Mouse (Mus musculus): ENCODE data around the gene Tlr5. TPM values are rescaled to one million over a fixed set of nuclear protein-coding genes. Genes with fewer than 3 reads are reported as not detected.

Tlr5 gene
- polyA plus RNA-seq, 2 experiments: 2.5 to 4.4 TPM

DNA sequence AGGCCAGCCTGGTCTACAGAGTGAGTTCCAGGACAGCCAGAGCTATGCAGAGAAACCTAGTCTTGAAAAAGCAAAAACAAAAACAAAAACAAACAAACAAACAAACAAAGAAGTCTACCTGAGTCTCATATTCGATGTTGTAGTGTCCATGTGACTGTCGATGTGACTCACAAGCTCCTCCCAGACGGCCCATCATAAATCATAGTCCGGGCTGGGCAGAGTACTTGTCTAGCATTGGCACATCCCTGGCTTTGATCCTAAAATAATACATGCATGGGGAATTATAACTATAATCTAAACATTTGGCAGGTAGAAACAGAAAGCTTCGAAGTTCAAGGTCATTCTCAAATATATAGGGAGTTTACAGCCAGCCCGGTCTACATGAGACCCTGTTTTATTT lies 28.1 kb upstream of the Tlr5 start:
- Histone ChIP-seq H3K36me3 (ENCODE audit: control insufficient read depth, insufficient read depth, low read length) (no peaks in the 10 kb centered on the region), H3K27me3 (ENCODE audit: control insufficient read depth, insufficient read depth, low read length) (no peaks in the 10 kb centered on the region), H3K4me3 (replicated peaks; ENCODE audit: low read length) (no peak overlapping the region), H3K4me1 (ENCODE audit: control insufficient read depth, insufficient read depth, low read length) (no peaks in the 10 kb centered on the region), H3K9me3 (ENCODE audit: control insufficient read depth, low read length) (no peaks in the 10 kb centered on the region), H3K27ac (replicated peaks; ENCODE audit: low read depth, low read length) (no peak overlapping the region), H3K9ac (ENCODE audit: low read depth, low read length, severe bottlenecking) (no peak overlapping the region), H3K4me2 (replicated peaks; ENCODE audit: low read depth, low read length, severe bottlenecking) (no peak overlapping the region)
- DNase-seq (ENCODE audit: low spot score) (no peak), ATAC-seq (ENCODE audit: low FRiP score, low read depth) (no peak)
- WGBS: 86% methylated on average over 6 of the region's 6 CpGs
- no peak for TF ChIP-seq POLR2A (IDR thresholded peaks at IDR 0.05; ENCODE audit: borderline replicate concordance, extremely low read depth, insufficient read depth, insufficient read length)

DNA sequence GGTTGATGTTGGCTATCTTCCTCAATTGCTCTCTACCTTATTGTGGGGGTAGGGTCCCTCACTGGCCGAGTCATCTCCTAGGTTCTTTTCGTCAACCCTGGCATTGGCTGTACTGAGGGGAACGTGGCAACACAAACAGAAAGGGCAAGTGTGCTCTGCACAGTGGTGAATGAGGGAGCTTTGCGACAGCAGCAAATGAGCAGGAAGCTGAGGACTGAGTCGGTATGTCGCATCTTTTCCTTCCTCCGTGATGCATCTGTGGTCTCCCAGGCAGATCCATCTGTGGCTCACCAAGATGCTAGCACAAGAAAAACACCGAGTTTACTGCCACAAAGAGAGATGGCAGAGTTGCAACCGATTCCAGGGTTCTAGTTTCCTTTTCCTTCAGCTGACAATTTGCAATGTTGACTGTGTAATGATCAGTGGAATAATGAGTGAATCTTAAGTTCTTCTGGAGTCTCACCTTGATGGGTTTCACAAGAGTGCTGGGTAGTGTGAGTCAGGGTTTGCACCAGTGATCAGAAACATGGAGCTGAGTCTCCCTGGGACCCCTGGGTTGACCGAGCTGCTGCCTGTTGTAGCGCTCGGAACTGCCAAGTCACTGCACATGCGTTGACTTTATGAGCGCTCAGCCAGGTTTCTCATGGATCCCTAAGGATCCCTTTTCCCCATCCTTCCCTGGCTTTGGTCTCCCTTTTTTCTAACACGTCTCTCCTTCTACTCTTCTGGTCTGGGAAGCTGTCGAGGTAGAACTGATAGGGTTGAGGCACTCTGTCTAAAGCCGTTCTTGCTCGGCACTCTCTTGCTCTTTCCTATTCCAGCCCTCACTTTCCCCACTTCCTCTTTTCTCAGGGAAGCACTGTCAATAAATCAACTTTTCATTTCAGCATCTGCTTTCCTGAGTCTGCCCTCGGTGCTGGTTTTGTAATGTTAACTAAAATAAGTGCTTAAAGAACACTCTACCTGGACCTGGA lies 26.4 kb upstream of the Tlr5 start:
- WGBS: 70% methylated on average over 19 of the region's 19 CpGs
- Histone ChIP-seq H3K9me3 (ENCODE audit: control insufficient read depth, low read length) (no peaks in the 10 kb centered on the region), H3K27ac (replicated peaks; ENCODE audit: low read depth, low read length) (no peak overlapping the region), H3K4me1 (ENCODE audit: control insufficient read depth, insufficient read depth, low read length) (no peaks in the 10 kb centered on the region), H3K27me3 (ENCODE audit: control insufficient read depth, insufficient read depth, low read length) (no peaks in the 10 kb centered on the region), H3K36me3 (ENCODE audit: control insufficient read depth, insufficient read depth, low read length) (no peaks in the 10 kb centered on the region), H3K9ac (ENCODE audit: low read depth, low read length, severe bottlenecking) (no peak overlapping the region), H3K4me3 (replicated peaks; ENCODE audit: low read length) (no peak overlapping the region), H3K4me2 (replicated peaks; ENCODE audit: low read depth, low read length, severe bottlenecking) (no peak overlapping the region)
- DNase-seq (ENCODE audit: low spot score) (no peak), ATAC-seq (ENCODE audit: low FRiP score, low read depth) (no peak)
- no peak for TF ChIP-seq POLR2A (IDR thresholded peaks at IDR 0.05; ENCODE audit: borderline replicate concordance, extremely low read depth, insufficient read depth, insufficient read length)

DNA sequence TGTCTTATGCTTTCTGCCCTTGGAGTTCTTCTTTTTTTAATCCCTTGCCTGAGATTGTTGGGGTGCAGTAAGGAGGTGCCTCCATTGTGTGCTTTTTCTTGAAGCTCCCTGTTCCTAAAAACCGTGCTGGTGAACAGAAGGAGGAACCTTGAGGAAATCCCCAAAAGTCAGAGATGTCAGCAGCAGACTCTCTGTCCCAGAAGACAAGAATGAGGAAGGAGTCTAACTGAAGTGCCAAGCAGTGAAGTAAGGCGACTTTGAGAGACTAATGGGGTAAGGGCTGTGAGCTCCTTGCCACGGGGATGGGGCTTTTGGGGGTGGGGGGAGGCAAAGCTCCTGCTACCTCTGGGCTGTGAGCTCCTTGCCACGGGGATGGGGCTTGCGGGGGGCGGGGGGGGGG lies 19.1 kb upstream of the Tlr5 start:
- no peak for DNase-seq (ENCODE audit: low spot score)
- H3K36me3 ChIP-seq (ENCODE audit: control insufficient read depth, insufficient read depth, low read length): no peaks in the 10 kb centered on the region
- H3K27me3 ChIP-seq (ENCODE audit: control insufficient read depth, insufficient read depth, low read length): no peaks in the 10 kb centered on the region
- no peak overlapping the region for H3K27ac ChIP-seq (replicated peaks; ENCODE audit: low read depth, low read length)
- H3K4me3 ChIP-seq (replicated peaks; ENCODE audit: low read length): no peak overlapping the region
- no peak for TF ChIP-seq POLR2A (IDR thresholded peaks at IDR 0.05; ENCODE audit: borderline replicate concordance, extremely low read depth, insufficient read depth, insufficient read length)
- H3K4me2 ChIP-seq (replicated peaks; ENCODE audit: low read depth, low read length, severe bottlenecking): no peak overlapping the region
- ATAC-seq (ENCODE audit: low FRiP score, low read depth): no peak
- peaks cover 4% of the 10 kb centered on the region; the same call in 1 of the 2 replicates for H3K4me1 ChIP-seq (ENCODE audit: control insufficient read depth, insufficient read depth, low read length)
- H3K9me3 ChIP-seq (ENCODE audit: control insufficient read depth, low read length): no peaks in the 10 kb centered on the region
- no peak overlapping the region for H3K9ac ChIP-seq (ENCODE audit: low read depth, low read length, severe bottlenecking)
- 43% methylated on average over 6 of the region's 6 CpGs for WGBS

GRCm38 (mm10) chr1:182937486-182938120 lies 17.0 kb upstream of the Tlr5 start:
- no peak for TF ChIP-seq POLR2A (IDR thresholded peaks at IDR 0.05; ENCODE audit: borderline replicate concordance, extremely low read depth, insufficient read depth, insufficient read length)
- no peak for DNase-seq (ENCODE audit: low spot score)
- WGBS: 42% methylated on average over 10 of the region's 10 CpGs
- no peak overlapping the region for H3K4me2 ChIP-seq (replicated peaks; ENCODE audit: low read depth, low read length, severe bottlenecking)
- H3K9me3 ChIP-seq (ENCODE audit: control insufficient read depth, low read length): no peaks in the 10 kb centered on the region
- no peak for ATAC-seq (ENCODE audit: low FRiP score, low read depth)
- H3K27me3 ChIP-seq (ENCODE audit: control insufficient read depth, insufficient read depth, low read length): no peaks in the 10 kb centered on the region
- H3K4me3 ChIP-seq (replicated peaks; ENCODE audit: low read length): no peak overlapping the region
- no peaks in the 10 kb centered on the region for H3K36me3 ChIP-seq (ENCODE audit: control insufficient read depth, insufficient read depth, low read length)
- no peak overlapping the region for H3K27ac ChIP-seq (replicated peaks; ENCODE audit: low read depth, low read length)
- H3K9ac ChIP-seq (ENCODE audit: low read depth, low read length, severe bottlenecking): no peak overlapping the region
- peaks cover 4% of the 10 kb centered on the region; the same call in 1 of the 2 replicates for H3K4me1 ChIP-seq (ENCODE audit: control insufficient read depth, insufficient read depth, low read length)

DNA sequence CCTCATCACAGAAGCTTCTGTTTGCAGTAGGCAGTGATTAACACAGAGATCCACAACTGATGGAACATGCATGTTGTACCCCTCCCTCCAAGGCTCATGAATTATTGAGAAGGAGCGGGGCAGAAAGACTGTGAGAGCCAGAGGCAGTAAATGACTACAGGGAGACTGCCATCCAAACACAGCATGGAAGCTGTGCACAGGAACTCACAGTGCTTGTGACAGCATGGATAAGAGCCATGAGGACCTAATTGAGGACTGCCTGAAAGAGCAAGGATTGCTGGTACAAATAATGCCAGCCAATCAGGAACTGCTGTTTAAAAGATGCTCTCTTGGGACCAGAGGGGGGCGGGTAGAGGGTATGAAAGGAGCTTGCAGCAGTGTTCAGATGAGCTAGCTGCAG lies 12.7 kb upstream of the Tlr5 start:
- Histone ChIP-seq H3K9ac (ENCODE audit: low read depth, low read length, severe bottlenecking) (no peak overlapping the region), H3K27me3 (ENCODE audit: control insufficient read depth, insufficient read depth, low read length) (no peaks in the 10 kb centered on the region), H3K4me2 (replicated peaks; ENCODE audit: low read depth, low read length, severe bottlenecking) (no peak overlapping the region), H3K4me3 (replicated peaks; ENCODE audit: low read length) (no peak overlapping the region), H3K27ac (replicated peaks; ENCODE audit: low read depth, low read length) (no peak overlapping the region), H3K9me3 (ENCODE audit: control insufficient read depth, low read length) (no peaks in the 10 kb centered on the region), H3K4me1 (ENCODE audit: control insufficient read depth, insufficient read depth, low read length) (peaks cover 4% of the 10 kb centered on the region; the same call in 1 of the 2 replicates), H3K36me3 (ENCODE audit: control insufficient read depth, insufficient read depth, low read length) (no peaks in the 10 kb centered on the region)
- no peak for ATAC-seq (ENCODE audit: low FRiP score, low read depth)
- 57% methylated on average over 2 of the region's 2 CpGs for WGBS
- TF ChIP-seq POLR2A (IDR thresholded peaks at IDR 0.05; ENCODE audit: borderline replicate concordance, extremely low read depth, insufficient read depth, insufficient read length): no peak
- no peak for DNase-seq (ENCODE audit: low spot score)

All from limb, embryonic 14.5 days (tissue).